Mouse (Mus musculus): ENCODE data around the gene Dapl1. TPM values are rescaled to one million over a fixed set of nuclear protein-coding genes. Genes with fewer than 3 reads are reported as not detected.

Gene Dapl1
- polyA plus RNA-seq, 2 experiments: 1.0 to 3.1 TPM

DNA sequence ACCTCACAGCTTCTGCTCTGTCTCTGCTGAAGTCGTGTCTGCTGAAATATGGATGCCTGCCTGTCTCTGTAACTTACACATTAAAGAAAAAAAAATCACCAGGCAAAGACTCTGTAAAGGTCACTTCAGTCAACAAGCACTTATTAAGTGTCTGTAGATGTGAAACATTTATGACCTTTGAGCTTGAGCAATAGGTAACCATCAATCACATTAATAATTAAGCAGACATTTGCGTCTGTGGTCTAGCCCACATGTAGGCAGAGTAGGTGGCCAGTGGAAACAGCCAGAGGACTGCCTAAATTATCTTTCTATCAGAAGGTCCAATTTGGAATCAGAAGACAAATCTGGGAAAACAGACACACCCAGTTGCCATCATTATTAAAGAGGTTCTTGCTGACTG, 32.8 kb upstream of the Dapl1 start:
- Histone ChIP-seq H3K4me1 (ENCODE audit: control insufficient read depth, insufficient read depth, low read length) (no peaks in the 10 kb centered on the region), H3K36me3 (ENCODE audit: control insufficient read depth, insufficient read depth, low read length) (no peaks in the 10 kb centered on the region), H3K9me3 (ENCODE audit: control insufficient read depth, low read length) (no peaks in the 10 kb centered on the region), H3K27ac (replicated peaks; ENCODE audit: low read depth, low read length) (no peak overlapping the region), H3K4me2 (replicated peaks; ENCODE audit: low read depth, low read length, severe bottlenecking) (no peak overlapping the region), H3K27me3 (ENCODE audit: control insufficient read depth, insufficient read depth, low read length) (no peaks in the 10 kb centered on the region), H3K4me3 (replicated peaks; ENCODE audit: low read length) (no peak overlapping the region), H3K9ac (ENCODE audit: low read depth, low read length, severe bottlenecking) (no peak overlapping the region)
- DNase-seq (ENCODE audit: low spot score) (no peak), ATAC-seq (ENCODE audit: low FRiP score, low read depth) (no peak)
- no peak for TF ChIP-seq POLR2A (IDR thresholded peaks at IDR 0.05; ENCODE audit: borderline replicate concordance, extremely low read depth, insufficient read depth, insufficient read length)
- 52% methylated on average over 2 of the region's 2 CpGs for WGBS

DNA sequence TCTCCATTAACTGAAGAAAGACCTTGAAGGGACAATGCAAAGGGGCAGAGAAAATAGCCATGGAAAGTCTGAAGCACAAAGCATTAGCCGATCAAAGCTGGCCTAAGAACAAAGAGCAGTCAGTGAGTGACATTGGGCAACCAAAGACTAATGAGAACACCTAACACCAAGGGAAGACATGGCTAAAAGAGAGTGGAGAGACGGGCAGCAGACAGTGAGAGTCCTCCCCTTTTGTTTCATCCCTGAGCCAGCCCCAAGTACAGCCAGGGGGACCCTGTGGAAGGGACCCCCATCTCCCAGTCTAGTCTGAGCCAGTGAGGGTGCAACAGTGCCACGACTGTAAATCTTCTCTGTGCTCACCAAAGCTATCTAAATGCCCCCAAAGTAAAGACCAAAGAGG, 32.4 kb upstream of the Dapl1 start:
- DNase-seq (ENCODE audit: low spot score): no peak
- Histone ChIP-seq H3K36me3 (ENCODE audit: control insufficient read depth, insufficient read depth, low read length) (no peaks in the 10 kb centered on the region), H3K27me3 (ENCODE audit: control insufficient read depth, insufficient read depth, low read length) (no peaks in the 10 kb centered on the region), H3K27ac (replicated peaks; ENCODE audit: low read depth, low read length) (no peak overlapping the region), H3K9me3 (ENCODE audit: control insufficient read depth, low read length) (no peaks in the 10 kb centered on the region), H3K4me3 (replicated peaks; ENCODE audit: low read length) (no peak overlapping the region), H3K4me1 (ENCODE audit: control insufficient read depth, insufficient read depth, low read length) (no peaks in the 10 kb centered on the region), H3K4me2 (replicated peaks; ENCODE audit: low read depth, low read length, severe bottlenecking) (no peak overlapping the region), H3K9ac (ENCODE audit: low read depth, low read length, severe bottlenecking) (no peak overlapping the region)
- TF ChIP-seq POLR2A (IDR thresholded peaks at IDR 0.05; ENCODE audit: borderline replicate concordance, extremely low read depth, insufficient read depth, insufficient read length): no peak
- 71% methylated on average over 3 of the region's 3 CpGs for WGBS
- ATAC-seq (ENCODE audit: low FRiP score, low read depth): no peak

DNA sequence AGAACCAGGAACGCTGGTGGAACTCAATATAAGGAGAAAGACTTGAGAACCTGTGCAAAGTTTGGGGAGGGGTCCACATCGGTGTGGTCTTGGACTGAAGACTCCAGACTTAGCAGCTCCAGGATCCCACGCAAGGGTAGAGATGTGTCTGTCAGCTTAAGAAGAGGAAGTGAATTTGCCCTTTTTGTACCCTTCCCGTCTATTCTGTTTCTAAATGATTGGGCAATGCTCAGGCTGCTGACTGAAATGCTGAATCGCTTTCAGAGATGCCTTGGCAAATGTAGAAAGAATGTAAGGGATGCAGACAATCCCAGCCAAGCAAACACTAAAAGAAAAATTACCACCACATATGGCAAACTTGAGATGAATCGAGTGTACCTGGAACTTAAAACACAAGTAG, 22.4 kb upstream of the Dapl1 start:
- no peak for ATAC-seq (ENCODE audit: low FRiP score, low read depth)
- Histone ChIP-seq H3K27me3 (ENCODE audit: control insufficient read depth, insufficient read depth, low read length) (no peaks in the 10 kb centered on the region), H3K9me3 (ENCODE audit: control insufficient read depth, low read length) (no peaks in the 10 kb centered on the region), H3K36me3 (ENCODE audit: control insufficient read depth, insufficient read depth, low read length) (no peaks in the 10 kb centered on the region), H3K4me1 (ENCODE audit: control insufficient read depth, insufficient read depth, low read length) (peaks cover 3% of the 10 kb centered on the region; the same call in 1 of the 2 replicates), H3K4me3 (replicated peaks; ENCODE audit: low read length) (no peak overlapping the region), H3K4me2 (replicated peaks; ENCODE audit: low read depth, low read length, severe bottlenecking) (no peak overlapping the region), H3K27ac (replicated peaks; ENCODE audit: low read depth, low read length) (no peak overlapping the region), H3K9ac (ENCODE audit: low read depth, low read length, severe bottlenecking) (no peak overlapping the region)
- no peak for TF ChIP-seq POLR2A (IDR thresholded peaks at IDR 0.05; ENCODE audit: borderline replicate concordance, extremely low read depth, insufficient read depth, insufficient read length)
- WGBS: 84% methylated on average over 6 of the region's 6 CpGs
- DNase-seq (ENCODE audit: low spot score): no peak

DNA sequence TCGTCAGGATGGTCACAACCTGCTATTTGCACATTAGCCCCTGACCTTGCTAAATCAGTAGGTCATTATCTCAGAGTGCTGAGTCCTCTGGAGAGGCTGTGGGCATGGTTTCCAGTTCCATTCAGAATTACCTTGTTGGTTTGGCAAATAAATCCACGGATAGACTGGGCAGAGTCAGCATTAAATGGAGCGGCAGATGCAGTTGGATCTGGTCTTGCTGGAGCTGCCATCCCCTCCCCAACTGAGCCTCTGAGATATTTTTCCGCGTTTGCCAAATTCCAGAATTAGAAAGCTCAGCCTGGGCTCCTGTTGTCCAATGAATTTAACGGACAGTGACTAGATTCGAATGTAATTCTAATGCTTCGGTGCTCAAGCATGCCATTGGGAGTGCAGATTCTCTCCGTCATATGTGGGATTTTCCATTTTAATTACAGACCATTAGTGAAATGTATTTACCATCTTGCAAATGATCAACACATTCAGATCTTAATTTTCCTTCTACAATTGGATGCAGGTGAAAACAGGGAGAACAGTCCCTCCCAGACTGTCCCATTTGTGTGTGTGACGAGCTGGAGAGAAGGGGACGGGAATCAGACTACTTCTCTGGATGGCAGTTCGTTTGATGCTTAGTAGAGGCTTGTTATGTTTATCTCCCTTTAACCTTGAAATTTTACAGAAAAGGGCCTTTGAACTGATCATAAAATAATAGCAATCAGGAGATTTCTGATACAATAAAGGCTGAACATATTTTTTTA, 20.8 kb upstream of the Dapl1 start:
- Histone ChIP-seq H3K4me1 (ENCODE audit: control insufficient read depth, insufficient read depth, low read length) (peaks cover 4% of the 10 kb centered on the region; the same call in 1 of the 2 replicates), H3K4me3 (replicated peaks; ENCODE audit: low read length) (no peak overlapping the region), H3K27me3 (ENCODE audit: control insufficient read depth, insufficient read depth, low read length) (no peaks in the 10 kb centered on the region), H3K9ac (ENCODE audit: low read depth, low read length, severe bottlenecking) (no peak overlapping the region), H3K27ac (replicated peaks; ENCODE audit: low read depth, low read length) (no peak overlapping the region), H3K4me2 (replicated peaks; ENCODE audit: low read depth, low read length, severe bottlenecking) (no peak overlapping the region), H3K9me3 (ENCODE audit: control insufficient read depth, low read length) (no peaks in the 10 kb centered on the region), H3K36me3 (ENCODE audit: control insufficient read depth, insufficient read depth, low read length) (no peaks in the 10 kb centered on the region)
- no peak for TF ChIP-seq POLR2A (IDR thresholded peaks at IDR 0.05; ENCODE audit: borderline replicate concordance, extremely low read depth, insufficient read depth, insufficient read length)
- WGBS: 66% methylated on average over 12 of the region's 12 CpGs
- DNase-seq (ENCODE audit: low spot score): no peak
- ATAC-seq (ENCODE audit: low FRiP score, low read depth): no peak

DNA sequence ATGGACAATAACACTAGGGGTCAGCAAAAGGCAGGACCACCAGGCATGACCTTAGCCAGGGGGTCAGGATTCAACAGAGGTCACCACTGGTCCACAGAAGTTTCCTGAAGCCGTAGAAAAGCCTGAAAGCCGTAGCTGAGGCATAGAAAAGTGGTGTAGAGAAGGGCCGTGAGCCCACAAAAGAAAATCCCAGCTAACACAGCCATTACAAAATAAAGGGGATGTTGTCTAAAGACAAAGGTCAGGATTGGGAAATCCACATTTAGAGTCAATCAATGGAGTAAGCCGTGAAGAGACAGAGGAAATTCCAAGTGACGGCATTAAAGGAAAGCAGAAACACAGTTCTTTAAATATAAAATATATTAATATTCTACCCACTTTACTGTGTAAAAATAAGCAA, 18.8 kb upstream of the Dapl1 start:
- no peaks in the 10 kb centered on the region for H3K27me3 ChIP-seq (ENCODE audit: control insufficient read depth, insufficient read depth, low read length)
- WGBS: 85% methylated on average over 5 of the region's 5 CpGs
- DNase-seq (ENCODE audit: low spot score) (no peak), ATAC-seq (ENCODE audit: low FRiP score, low read depth) (no peak)
- H3K36me3 ChIP-seq (ENCODE audit: control insufficient read depth, insufficient read depth, low read length): no peaks in the 10 kb centered on the region
- no peak overlapping the region for H3K27ac ChIP-seq (replicated peaks; ENCODE audit: low read depth, low read length)
- TF ChIP-seq POLR2A (IDR thresholded peaks at IDR 0.05; ENCODE audit: borderline replicate concordance, extremely low read depth, insufficient read depth, insufficient read length): no peak
- H3K4me2 ChIP-seq (replicated peaks; ENCODE audit: low read depth, low read length, severe bottlenecking): no peak overlapping the region
- H3K4me3 ChIP-seq (replicated peaks; ENCODE audit: low read length): no peak overlapping the region
- H3K9ac ChIP-seq (ENCODE audit: low read depth, low read length, severe bottlenecking): no peak overlapping the region
- no peaks in the 10 kb centered on the region for H3K9me3 ChIP-seq (ENCODE audit: control insufficient read depth, low read length)
- peaks cover 8% of the 10 kb centered on the region; the same call in 1 of the 2 replicates for H3K4me1 ChIP-seq (ENCODE audit: control insufficient read depth, insufficient read depth, low read length)
